Mouse (Mus musculus) heart, embryonic 12.5 days (tissue): ENCODE measurements around the gene Prss29. TPM values are rescaled to one million over a fixed set of nuclear protein-coding genes. Genes with fewer than 3 reads are reported as not detected.

Experiments used
- ATAC-seq: fragments of 200-750 bp; cut with Nextera tagmentation; 2 replicates; pipeline ENCODE4 v1.8.0; 2017; ENCODE audit warnings: moderate TSS enrichment, moderate library complexity; ENCODE audit not compliant: insufficient number of reproducible peaks, low FRiP score
- H3K27ac ChIP-seq: fragments of 300-500 bp; sonication (generic); 2 replicates; pipeline ENCODE4 v1.5.1; 2016; ENCODE audit warnings: mild to moderate bottlenecking, moderate library complexity; ENCODE audit not compliant: poor library complexity, severe bottlenecking
- H3K27me3 ChIP-seq: fragments of 300-500 bp; sonication (generic); replicated peaks from 2 replicates; pipeline ENCODE4 v1.6.1; 2016; ENCODE audit warnings: mild to moderate bottlenecking, moderate library complexity
- H3K36me3 ChIP-seq: fragments of 300-500 bp; sonication (generic); 2 replicates; pipeline ENCODE4 v1.6.1; 2016; ENCODE audit warnings: mild to moderate bottlenecking, moderate library complexity
- H3K4me1 ChIP-seq: fragments of 300-500 bp; sonication (generic); replicated peaks from 2 replicates; pipeline ENCODE4 v1.6.1; 2016; ENCODE audit warnings: mild to moderate bottlenecking
- H3K4me2 ChIP-seq: fragments of 300-500 bp; sonication (generic); 2 replicates; pipeline ENCODE4 v1.6.1; 2016; ENCODE audit warnings: mild to moderate bottlenecking, moderate library complexity
- H3K4me3 ChIP-seq: fragments of 300-500 bp; sonication (generic); 2 replicates; pipeline ENCODE4 v1.5.1; 2016; ENCODE audit warnings: mild to moderate bottlenecking
- H3K9ac ChIP-seq: fragments of 300-500 bp; sonication (generic); 2 replicates; pipeline ENCODE4 v1.6.1; 2016; ENCODE audit warnings: mild to moderate bottlenecking, moderate library complexity
- H3K9me3 ChIP-seq: fragments of 300-500 bp; sonication (generic); replicated peaks from 2 replicates; pipeline ENCODE4 v1.6.1; 2016; ENCODE audit warnings: mild to moderate bottlenecking, moderate library complexity
- WGBS: fragments of 180-500 bp; shearing (Covaris S2); methylation state at CpG from one replicate; pipeline ENCODE4 v1.1.7; 2016; 5-methylcytosine and 5-hydroxymethylcytosine counted together
- polyA plus RNA-seq: library from polyadenylated mRNA; unstranded; fragments of >200 nt; fragmentation: Nextera tagmentation; extraction: Ambion mirVana; gene quantifications from 2 replicates; pipeline ENCODE4 v1.2.1, GENCODE M21; 2016

Gene Prss29
- not detected in 2 replicates for polyA plus RNA-seq

- no peak within 1 kb of the TSS for H3K4me3 ChIP-seq
- H3K4me2 ChIP-seq = no peak within 1 kb of the TSS
- peaks cover 29% of the 10 kb centered on the region for H3K27me3 ChIP-seq
- H3K27ac ChIP-seq = no peak within 1 kb of the TSS
- WGBS = 64% methylated on average over 5 of the region's 5 CpGs
- ATAC-seq = no peak
- H3K9ac ChIP-seq = no peak within 1 kb of the TSS
- H3K36me3 ChIP-seq = no peaks in the 10 kb centered on the region
- no peaks in the 10 kb centered on the region for H3K4me1 ChIP-seq
- H3K9me3 ChIP-seq = no peaks in the 10 kb centered on the region
These were observed at the start of gene Prss29 for GRCm38 (mm10) chr17:25318354-25318753. Gene Prss29, plus strand, starts transcription at chr17:25318654.

GRCm38 (mm10) chr17:25270795-25271335, 47.6 kb upstream of the Prss29 start:
- H3K4me3 ChIP-seq = peak overlapping the region; percentile 98
- peaks cover 45% of the 10 kb centered on the region for H3K36me3 ChIP-seq
- no peak for ATAC-seq
- H3K27me3 ChIP-seq = no peaks in the 10 kb centered on the region
- H3K4me2 ChIP-seq = peak overlapping the region; percentile 95
- peak overlapping the region; percentile 16; the same call in 1 of the 2 replicates for H3K9ac ChIP-seq
- WGBS = 71% methylated on average over 2 of the region's 2 CpGs
- no peak overlapping the region for H3K27ac ChIP-seq
- H3K9me3 ChIP-seq = no peaks in the 10 kb centered on the region
- H3K4me1 ChIP-seq = peaks cover 31% of the 10 kb centered on the region

- Histone ChIP-seq H3K4me1 (peaks cover 31% of the 10 kb centered on the region), H3K9ac (peak overlapping the region; percentile 99), H3K27ac (peak overlapping the region; percentile 98), H3K4me2 (peak overlapping the region; percentile 95), H3K27me3 (no peaks in the 10 kb centered on the region), H3K9me3 (no peaks in the 10 kb centered on the region), H3K36me3 (peaks cover 30% of the 10 kb centered on the region), H3K4me3 (peak overlapping the region; percentile 98)
- ATAC-seq = 0 out of 2 replicates have a peak, but pooled peaks have one; percentile 10
- whole genome bisulfite sequencing = 0% methylated on average over 10 of the region's 10 CpGs
These were observed 46.1 kb upstream of the Prss29 start for GRCm38 (mm10) chr17:25272326-25272725.

- WGBS = 1% methylated on average over 92 of the region's 92 CpGs
- H3K4me3 ChIP-seq = peak overlapping the region; percentile 98
- H3K36me3 ChIP-seq = peaks cover 22% of the 10 kb centered on the region
- peak overlapping the region; percentile 95 for H3K4me2 ChIP-seq
- H3K4me1 ChIP-seq = peaks cover 31% of the 10 kb centered on the region
- H3K27ac ChIP-seq = peak overlapping the region; percentile 98
- no peaks in the 10 kb centered on the region for H3K9me3 ChIP-seq
- peak overlapping the region; percentile 99 for H3K9ac ChIP-seq
- peak; percentile 92 for ATAC-seq
- H3K27me3 ChIP-seq = no peaks in the 10 kb centered on the region
These were observed 45.3 kb upstream of the Prss29 start for GRCm38 (mm10) chr17:25272951-25273705.

- ATAC-seq = peak; percentile 90
- no peaks in the 10 kb centered on the region for H3K27me3 ChIP-seq
- H3K36me3 ChIP-seq = peaks cover 14% of the 10 kb centered on the region
- H3K9ac ChIP-seq = peak overlapping the region; percentile 99
- WGBS = 1% methylated on average over 43 of the region's 45 CpGs
- H3K9me3 ChIP-seq = no peaks in the 10 kb centered on the region
- H3K4me3 ChIP-seq = peak overlapping the region; percentile 98
- peak overlapping the region; percentile 95 for H3K4me2 ChIP-seq
- peaks cover 31% of the 10 kb centered on the region for H3K4me1 ChIP-seq
- H3K27ac ChIP-seq = peak overlapping the region; percentile 98
These were observed 44.5 kb upstream of the Prss29 start for GRCm38 (mm10) chr17:25273706-25274501.

- WGBS = 82% methylated on average over 9 of the region's 9 CpGs
- peak within 1 kb of the TSS; percentile 95 for H3K4me2 ChIP-seq
- peaks cover 6% of the 10 kb centered on the region; the same call in 1 of the 2 replicates for H3K36me3 ChIP-seq
- no peak for ATAC-seq
- peak within 1 kb of the TSS; percentile 98 for H3K27ac ChIP-seq
- peaks cover 28% of the 10 kb centered on the region for H3K4me1 ChIP-seq
- peak within 1 kb of the TSS; percentile 99 for H3K9ac ChIP-seq
- no peaks in the 10 kb centered on the region for H3K9me3 ChIP-seq
- H3K4me3 ChIP-seq = peak within 1 kb of the TSS; percentile 98
- no peaks in the 10 kb centered on the region for H3K27me3 ChIP-seq
These were observed 43.7 kb upstream of the Prss29 start, which contains the start of gene Ube2i for GRCm38 (mm10) chr17:25274571-25275346. Gene Ube2i, minus strand, starts transcription at chr17:25274622.

- Histone ChIP-seq H3K4me2 (no peak overlapping the region), H3K9ac (no peak overlapping the region), H3K36me3 (no peaks in the 10 kb centered on the region), H3K27me3 (no peaks in the 10 kb centered on the region), H3K27ac (no peak overlapping the region), H3K4me3 (no peak overlapping the region), H3K4me1 (peaks cover 18% of the 10 kb centered on the region), H3K9me3 (no peaks in the 10 kb centered on the region)
- 95% methylated on average over 3 of the region's 3 CpGs for whole genome bisulfite sequencing
- no peak for ATAC-seq
These were observed 42.6 kb upstream of the Prss29 start for GRCm38 (mm10) chr17:25275833-25276232.

GRCm38 (mm10) chr17:25282133-25282532, 36.3 kb upstream of the Prss29 start:
- Histone ChIP-seq H3K4me2 (peak overlapping the region; percentile 30; the same call in 1 of the 2 replicates), H3K9ac (no peak overlapping the region), H3K4me1 (no peaks in the 10 kb centered on the region; the same call in 1 of the 2 replicates), H3K4me3 (no peak overlapping the region), H3K9me3 (peaks cover 3% of the 10 kb centered on the region; the same call in 1 of the 2 replicates), H3K36me3 (no peaks in the 10 kb centered on the region), H3K27ac (no peak overlapping the region), H3K27me3 (no peaks in the 10 kb centered on the region)
- WGBS = 28% methylated on average over 11 of the region's 11 CpGs
- ATAC-seq = peak; percentile 55; the same call in 1 of the 2 replicates

GRCm38 (mm10) chr17:25285033-25285432, 33.4 kb upstream of the Prss29 start:
- H3K9ac ChIP-seq = no peak overlapping the region
- no peak overlapping the region for H3K4me3 ChIP-seq
- no peaks in the 10 kb centered on the region for H3K27me3 ChIP-seq
- H3K9me3 ChIP-seq = peaks cover 3% of the 10 kb centered on the region; the same call in 1 of the 2 replicates
- no peak overlapping the region for H3K27ac ChIP-seq
- no peaks in the 10 kb centered on the region for H3K36me3 ChIP-seq
- WGBS = 25% methylated on average over 3 of the region's 3 CpGs
- 0 out of 2 replicates have a peak, but pooled peaks have one; percentile 48 for ATAC-seq
- H3K4me2 ChIP-seq = no peak overlapping the region
- no peaks in the 10 kb centered on the region; the same call in 1 of the 2 replicates for H3K4me1 ChIP-seq

GRCm38 (mm10) chr17:25288842-25289241, 29.6 kb upstream of the Prss29 start:
- Histone ChIP-seq H3K9ac (no peak overlapping the region), H3K4me3 (no peak overlapping the region), H3K9me3 (no peaks in the 10 kb centered on the region), H3K4me1 (no peaks in the 10 kb centered on the region; the same call in 1 of the 2 replicates), H3K27ac (no peak overlapping the region), H3K27me3 (0 out of 2 replicates have a peak, but pooled peaks cover 6% of the 10 kb centered on the region), H3K36me3 (no peaks in the 10 kb centered on the region), H3K4me2 (no peak overlapping the region)
- WGBS = 23% methylated on average over 4 of the region's 4 CpGs
- no peak for ATAC-seq
